Mouse (Mus musculus) hindbrain, embryonic 13.5 days (tissue): ENCODE data around the gene Car5a. TPM values are rescaled to one million over a fixed set of nuclear protein-coding genes. Genes with fewer than 3 reads are reported as not detected.

Experiments
- ATAC-seq: fragments of 200-750 bp; cut with Nextera tagmentation; 2 replicates; pipeline ENCODE4 v1.8.0; 2017; ENCODE audit warnings: moderate TSS enrichment; ENCODE audit not compliant: low FRiP score
- H3K27ac ChIP-seq: fragments of 300-500 bp; sonication (generic); 2 replicates; pipeline ENCODE4 v1.5.1; 2015; ENCODE audit warnings: inconsistent platforms, mild to moderate bottlenecking, moderate library complexity
- H3K27me3 ChIP-seq: fragments of 300-500 bp; sonication (generic); 2 replicates; pipeline ENCODE4 v1.6.1; 2015; ENCODE audit warnings: mild to moderate bottlenecking, inconsistent platforms
- H3K36me3 ChIP-seq: fragments of 300-500 bp; sonication (generic); 2 replicates; pipeline ENCODE4 v1.6.1; 2015; ENCODE audit warnings: mild to moderate bottlenecking, inconsistent platforms
- H3K4me1 ChIP-seq: fragments of 300-500 bp; sonication (generic); replicated peaks from 2 replicates; pipeline ENCODE4 v1.6.1; 2015; ENCODE audit warnings: inconsistent platforms
- H3K4me2 ChIP-seq: fragments of 300-500 bp; sonication (generic); 2 replicates; pipeline ENCODE4 v1.6.1; 2015; ENCODE audit warnings: inconsistent platforms, mild to moderate bottlenecking, moderate library complexity
- H3K4me3 ChIP-seq: fragments of 300-500 bp; sonication (generic); 2 replicates; pipeline ENCODE4 v1.5.1; 2015; ENCODE audit warnings: mild to moderate bottlenecking, inconsistent platforms
- H3K9ac ChIP-seq: fragments of 300-500 bp; sonication (generic); 2 replicates; pipeline ENCODE4 v1.6.1; 2015; ENCODE audit warnings: mild to moderate bottlenecking, inconsistent platforms
- H3K9me3 ChIP-seq: fragments of 300-500 bp; sonication (generic); 2 replicates; pipeline ENCODE4 v1.6.1; 2016; ENCODE audit warnings: inconsistent platforms
- WGBS: fragments of 180-500 bp; shearing (Covaris S2); methylation state at CpG from one replicate; pipeline ENCODE4 v1.1.7; 2015; 5-methylcytosine and 5-hydroxymethylcytosine counted together
- polyA plus RNA-seq: library from polyadenylated mRNA; unstranded; fragments of >200 nt; fragmentation: Nextera tagmentation; extraction: Ambion mirVana; gene quantifications from 2 replicates; pipeline ENCODE4 v1.2.1, GENCODE M21; 2015

Gene Car5a
- polyA plus RNA-seq, 1 experiment from 2014 or later = 0.43 TPM

DNA sequence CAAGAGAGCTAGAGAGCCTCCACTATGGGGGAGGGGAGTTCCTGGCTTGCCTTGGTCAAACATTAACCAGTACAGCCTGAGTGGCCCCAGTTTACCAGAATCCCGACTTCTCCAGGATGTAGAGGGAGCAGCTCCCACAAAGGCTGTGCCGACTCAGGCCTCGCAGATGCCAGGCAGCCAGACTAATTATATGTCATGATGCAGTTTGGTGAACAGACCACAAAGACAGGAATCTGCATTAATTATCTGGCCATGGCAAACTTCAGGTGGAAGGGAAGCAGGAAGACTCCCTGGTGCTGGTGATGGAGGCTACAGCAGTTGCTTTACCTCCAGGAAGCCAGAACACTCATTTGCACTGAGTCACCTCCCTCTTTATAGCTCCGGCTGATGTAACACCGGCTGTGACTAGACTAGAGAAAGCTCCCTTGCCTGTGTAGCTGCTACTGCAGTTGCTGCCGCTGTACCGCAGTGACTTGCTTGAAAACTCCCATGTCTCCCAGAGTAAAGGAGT lies 46.8 kb downstream of the Car5a start:
- Histone ChIP-seq H3K27me3 (no peaks in the 10 kb centered on the region), H3K27ac (peak overlapping the region; percentile 82), H3K4me3 (no peak overlapping the region), H3K9me3 (no peaks in the 10 kb centered on the region), H3K4me2 (peak overlapping the region; percentile 21), H3K9ac (peak overlapping the region; percentile 56), H3K36me3 (peaks cover 7% of the 10 kb centered on the region; the same call in 1 of the 2 replicates), H3K4me1 (peaks cover 56% of the 10 kb centered on the region)
- 7% methylated on average over 7 of the region's 7 CpGs for WGBS
- ATAC-seq = peak; percentile 30; the same call in 1 of the 2 replicates

DNA sequence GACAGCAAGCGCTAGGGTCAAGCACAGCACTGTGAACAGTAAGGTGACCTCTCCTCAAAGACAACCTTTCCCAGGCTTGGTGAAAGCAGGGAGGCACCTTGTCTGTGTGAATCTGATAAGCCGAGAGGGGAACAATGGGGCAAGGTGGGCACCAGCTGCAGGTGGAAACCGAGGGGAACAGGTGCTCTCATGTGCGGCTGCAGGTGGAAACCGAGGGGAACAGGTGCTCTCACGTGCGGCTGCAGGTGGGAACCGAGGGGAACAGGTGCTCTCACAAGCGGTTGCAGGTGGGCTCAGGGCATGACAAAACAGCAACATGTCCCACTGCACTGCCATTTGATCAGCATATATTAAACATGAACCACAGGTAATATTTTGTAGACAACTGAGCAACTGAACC lies 47.5 kb downstream of the Car5a start:
- H3K27ac ChIP-seq = no peak overlapping the region

GRCm38 (mm10) chr8:121896476-121897145 lies 48.1 kb downstream of the Car5a start:
- peaks cover 7% of the 10 kb centered on the region; the same call in 1 of the 2 replicates for H3K36me3 ChIP-seq
- no peaks in the 10 kb centered on the region for H3K27me3 ChIP-seq
- no peak overlapping the region for H3K4me2 ChIP-seq
- no peak overlapping the region for H3K4me3 ChIP-seq
- 18% methylated on average over 12 of the region's 12 CpGs for WGBS
- peak overlapping the region; percentile 49; the same call in 1 of the 2 replicates for H3K9ac ChIP-seq
- ATAC-seq = no peak
- no peak overlapping the region for H3K27ac ChIP-seq
- H3K4me1 ChIP-seq = peaks cover 49% of the 10 kb centered on the region
- H3K9me3 ChIP-seq = no peaks in the 10 kb centered on the region

More for the DNA sequence above, 47.5 kb downstream of the Car5a start:
- H3K9me3 ChIP-seq = no peaks in the 10 kb centered on the region
- H3K9ac ChIP-seq = peak overlapping the region; percentile 56
- H3K27me3 ChIP-seq = no peaks in the 10 kb centered on the region
- 84% methylated on average over 9 of the region's 9 CpGs for WGBS
- ATAC-seq = no peak
- H3K4me2 ChIP-seq = no peak overlapping the region
- peaks cover 7% of the 10 kb centered on the region; the same call in 1 of the 2 replicates for H3K36me3 ChIP-seq
- peaks cover 55% of the 10 kb centered on the region for H3K4me1 ChIP-seq
- no peak overlapping the region for H3K4me3 ChIP-seq

DNA sequence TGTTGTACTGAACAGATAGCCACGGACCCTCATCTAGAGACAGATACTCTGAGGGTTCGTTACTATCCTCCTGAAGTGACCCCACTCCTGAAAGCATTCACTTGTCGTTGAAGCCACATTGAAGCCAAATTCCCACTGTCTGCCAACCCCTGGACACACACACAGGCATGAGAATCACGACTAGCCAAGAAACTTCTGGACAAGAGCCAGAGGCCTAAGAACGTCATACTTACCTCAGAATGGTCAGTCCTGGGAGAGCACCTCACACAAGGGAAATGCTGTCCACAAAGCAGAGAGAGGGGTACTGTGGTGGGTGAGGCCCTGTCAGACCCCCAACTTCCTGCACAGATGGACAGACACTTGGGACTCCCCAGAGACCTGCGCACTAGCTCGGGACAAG lies 48.8 kb downstream of the Car5a start:
- Histone ChIP-seq H3K4me1 (peaks cover 46% of the 10 kb centered on the region), H3K4me2 (no peak overlapping the region), H3K9me3 (no peaks in the 10 kb centered on the region), H3K9ac (peak overlapping the region; percentile 53; the same call in 1 of the 2 replicates), H3K4me3 (no peak overlapping the region), H3K27ac (no peak overlapping the region), H3K27me3 (no peaks in the 10 kb centered on the region), H3K36me3 (peaks cover 7% of the 10 kb centered on the region; the same call in 1 of the 2 replicates)
- no peak for ATAC-seq
- 68% methylated on average over 7 of the region's 7 CpGs for WGBS

DNA sequence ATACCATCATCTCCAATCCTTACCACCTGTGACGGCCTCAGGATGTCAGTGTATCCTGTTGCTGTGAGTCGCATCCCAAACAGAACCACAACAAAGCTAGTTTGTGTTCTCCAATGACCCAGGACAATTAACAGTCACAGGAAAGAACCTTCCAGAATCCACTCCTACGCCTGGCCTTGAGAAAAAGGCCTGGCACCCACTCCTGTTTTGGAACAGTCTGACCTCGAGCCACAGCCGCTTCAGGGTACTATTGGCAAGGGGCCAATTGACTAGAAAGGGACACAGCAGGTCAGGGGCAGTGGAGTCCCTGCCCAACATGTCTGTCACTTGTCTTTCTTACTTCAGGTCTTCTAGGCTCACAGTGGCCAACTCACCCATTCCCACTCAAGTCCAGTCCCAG lies 51.8 kb downstream of the Car5a start:
- no peak overlapping the region for H3K27ac ChIP-seq
- no peaks in the 10 kb centered on the region for H3K27me3 ChIP-seq
- H3K9me3 ChIP-seq = no peaks in the 10 kb centered on the region
- WGBS = 78% methylated on average over 5 of the region's 5 CpGs
- no peak for ATAC-seq
- H3K4me2 ChIP-seq = no peak overlapping the region
- H3K4me3 ChIP-seq = no peak overlapping the region
- no peak overlapping the region; the same call in 1 of the 2 replicates for H3K9ac ChIP-seq
- H3K36me3 ChIP-seq = peaks cover 16% of the 10 kb centered on the region
- H3K4me1 ChIP-seq = peaks cover 28% of the 10 kb centered on the region

GRCm38 (mm10) chr8:121889810-121890785 lies 54.6 kb downstream of the Car5a start:
- no peak overlapping the region for H3K4me2 ChIP-seq
- H3K27me3 ChIP-seq = no peaks in the 10 kb centered on the region
- no peaks in the 10 kb centered on the region for H3K9me3 ChIP-seq
- WGBS = 87% methylated on average over 15 of the region's 15 CpGs
- peaks cover 44% of the 10 kb centered on the region for H3K36me3 ChIP-seq
- H3K27ac ChIP-seq = no peak overlapping the region
- H3K4me1 ChIP-seq = 0 out of 2 replicates have a peak, but pooled peaks cover 1% of the 10 kb centered on the region
- no peak for ATAC-seq
- no peak overlapping the region for H3K9ac ChIP-seq
- H3K4me3 ChIP-seq = no peak overlapping the region

DNA sequence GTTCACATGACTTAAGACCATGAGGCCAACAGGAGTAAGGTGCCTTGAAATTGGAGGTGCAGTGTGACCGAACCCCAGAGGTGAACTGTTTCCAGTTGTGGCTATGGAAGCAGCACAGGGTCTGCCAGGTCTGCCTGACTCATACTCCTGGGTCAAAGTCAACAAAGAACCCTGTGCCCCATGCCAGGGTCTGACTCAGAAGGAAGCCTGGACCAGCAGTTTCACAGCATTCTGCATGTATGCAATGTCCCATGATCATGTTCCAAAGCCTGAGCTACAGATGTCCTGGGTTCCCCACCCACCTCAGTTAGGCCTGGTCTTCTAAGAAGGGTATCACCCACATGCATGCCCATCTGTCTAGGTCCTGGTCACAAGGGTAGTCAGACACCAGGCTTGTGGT lies 55.4 kb downstream of the Car5a start:
- no peak for ATAC-seq
- no peak overlapping the region for H3K9ac ChIP-seq

DNA sequence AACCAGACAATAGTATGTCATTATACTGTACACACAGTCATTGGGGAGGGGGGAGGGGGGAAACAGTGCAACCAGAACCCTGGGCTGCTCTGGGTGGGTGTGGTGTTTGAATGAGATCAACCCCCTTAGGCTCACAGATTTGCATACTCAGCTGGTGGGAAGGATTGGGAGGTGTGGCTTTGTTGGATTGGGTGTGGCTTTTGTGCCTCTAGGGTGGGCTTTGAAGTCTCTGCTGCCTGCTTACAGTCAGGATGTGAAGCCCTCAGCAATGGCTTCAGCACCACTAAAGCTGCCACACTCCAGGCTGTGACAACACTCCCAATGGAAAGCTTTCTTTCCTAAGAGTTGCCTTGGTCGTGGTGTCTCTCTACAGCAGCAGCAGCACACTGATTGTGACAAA lies 57.2 kb downstream of the Car5a start:
- Histone ChIP-seq H3K4me3 (no peak overlapping the region), H3K27me3 (no peaks in the 10 kb centered on the region), H3K9ac (no peak overlapping the region), H3K4me1 (no peaks in the 10 kb centered on the region), H3K9me3 (no peaks in the 10 kb centered on the region), H3K27ac (no peak overlapping the region), H3K36me3 (peaks cover 62% of the 10 kb centered on the region), H3K4me2 (no peak overlapping the region)
- no peak for ATAC-seq
- 83% methylated on average over 1 of the region's 1 CpGs for WGBS

More for the DNA sequence above, 55.4 kb downstream of the Car5a start:
- 100% methylated on average over 1 of the region's 1 CpGs for WGBS
- Histone ChIP-seq H3K4me1 (no peaks in the 10 kb centered on the region), H3K27me3 (no peaks in the 10 kb centered on the region), H3K36me3 (peaks cover 50% of the 10 kb centered on the region), H3K4me3 (no peak overlapping the region), H3K9me3 (no peaks in the 10 kb centered on the region), H3K27ac (no peak overlapping the region), H3K4me2 (no peak overlapping the region)

- no peaks in the 10 kb centered on the region for H3K9me3 ChIP-seq
- WGBS = 82% methylated on average over 6 of the region's 6 CpGs
- H3K4me1 ChIP-seq = no peaks in the 10 kb centered on the region
These were observed 59.3 kb downstream of the Car5a start for GRCm38 (mm10) chr8:121885433-121885832.

DNA sequence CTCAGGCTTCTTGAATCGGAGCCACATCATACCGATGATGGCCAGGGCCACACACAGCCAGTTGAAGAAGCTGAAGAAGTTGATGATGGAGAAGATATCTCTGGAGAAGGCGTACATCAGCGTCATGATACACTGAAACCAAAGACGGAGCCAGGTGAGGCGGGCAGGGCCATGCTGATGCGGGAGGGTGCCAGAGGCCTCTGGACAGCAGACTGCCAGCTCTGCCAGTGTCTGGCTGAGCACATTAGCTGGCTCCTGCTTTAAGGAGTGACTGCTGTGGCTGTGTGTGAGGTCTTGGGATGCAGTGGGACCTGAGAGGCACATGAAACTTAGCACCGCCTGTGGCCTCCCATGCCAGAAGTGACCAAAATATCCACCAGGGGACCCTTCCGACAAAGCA lies 59.7 kb downstream of the Car5a start:
- Histone ChIP-seq H3K4me1 (no peaks in the 10 kb centered on the region), H3K4me2 (no peak overlapping the region), H3K9me3 (no peaks in the 10 kb centered on the region), H3K27ac (no peak overlapping the region), H3K36me3 (peaks cover 74% of the 10 kb centered on the region), H3K4me3 (no peak overlapping the region), H3K9ac (no peak overlapping the region), H3K27me3 (no peaks in the 10 kb centered on the region)
- ATAC-seq = no peak
- 93% methylated on average over 9 of the region's 9 CpGs for WGBS

More at GRCm38 (mm10) chr8:121885433-121885832, 59.3 kb downstream of the Car5a start:
- Histone ChIP-seq H3K27ac (no peak overlapping the region), H3K36me3 (peaks cover 74% of the 10 kb centered on the region), H3K4me3 (no peak overlapping the region), H3K4me2 (no peak overlapping the region), H3K9ac (no peak overlapping the region), H3K27me3 (no peaks in the 10 kb centered on the region)
- ATAC-seq = no peak

- H3K27me3 ChIP-seq = no peaks in the 10 kb centered on the region
- H3K4me3 ChIP-seq = no peak overlapping the region
- 0 out of 2 replicates have a peak, but pooled peaks cover 6% of the 10 kb centered on the region for H3K4me1 ChIP-seq
- no peak for ATAC-seq
- 89% methylated on average over 3 of the region's 3 CpGs for WGBS
- no peak overlapping the region for H3K27ac ChIP-seq
- no peak overlapping the region for H3K4me2 ChIP-seq
- no peak overlapping the region for H3K9ac ChIP-seq
- no peaks in the 10 kb centered on the region for H3K9me3 ChIP-seq
- peaks cover 74% of the 10 kb centered on the region for H3K36me3 ChIP-seq
These were observed 60.5 kb downstream of the Car5a start for GRCm38 (mm10) chr8:121884181-121884580.

- Histone ChIP-seq H3K4me3 (no peak overlapping the region), H3K36me3 (peaks cover 56% of the 10 kb centered on the region), H3K27me3 (no peaks in the 10 kb centered on the region), H3K4me2 (no peak overlapping the region), H3K9ac (no peak overlapping the region), H3K27ac (no peak overlapping the region), H3K9me3 (no peaks in the 10 kb centered on the region), H3K4me1 (peaks cover 12% of the 10 kb centered on the region; the same call in 1 of the 2 replicates)
- 84% methylated on average over 5 of the region's 5 CpGs for WGBS
- ATAC-seq = no peak
These were observed 62.8 kb downstream of the Car5a start for GRCm38 (mm10) chr8:121881921-121882320.
